Mouse (Mus musculus) myocyte (in vitro differentiated cells): Measurements from ENCODE around the gene Gm20388. TPM values are rescaled to one million over a fixed set of nuclear protein-coding genes. Genes with fewer than 3 reads are reported as not detected.
"Not testable (repeated sequence)": the region's sequence is repeated elsewhere in the genome, so short reads cannot be mapped to it uniquely, and the experiment has no call there.

Experiments
- H3K27me3 ChIP-seq: one replicate; pipeline ENCODE4 v1.6.1; 2011; ENCODE audit not compliant: control insufficient read depth, insufficient read depth, insufficient read length
- H3K36me3 ChIP-seq: one replicate; pipeline ENCODE4 v1.6.1; 2011; ENCODE audit not compliant: control insufficient read depth, insufficient read depth
- H3K4me2 ChIP-seq: one replicate; pipeline ENCODE4 v1.6.1; 2011; ENCODE audit warnings: low read depth, control low read depth
- H3K4me3 ChIP-seq: one replicate; pipeline ENCODE4 v1.5.1; 2011; ENCODE audit warnings: mild to moderate bottlenecking, control low read depth, moderate library complexity
- H3K79me2 ChIP-seq: one replicate; pipeline ENCODE4 v1.6.1; 2011; ENCODE audit not compliant: control insufficient read depth, insufficient read depth
- H3ac ChIP-seq: one replicate; pipeline ENCODE4 v1.6.1; 2011; ENCODE audit not compliant: control insufficient read depth, insufficient read length
- CEBPB ChIP-seq: IDR thresholded peaks from 2 replicates; pipeline ENCODE4 v1.6.1; 2011; ENCODE audit warnings: mild to moderate bottlenecking, moderate library complexity; ENCODE audit not compliant: poor library complexity, insufficient read depth, severe bottlenecking
- E2F4 ChIP-seq: IDR thresholded peaks from one replicate; pipeline ENCODE4 v1.6.1; 2011; ENCODE audit warnings: mild to moderate bottlenecking, control low read depth, moderate library complexity; ENCODE audit not compliant: insufficient read depth
- MAX ChIP-seq: IDR thresholded peaks from one replicate; pipeline ENCODE4 v1.6.1; 2011; ENCODE audit warnings: low read depth, mild to moderate bottlenecking, control low read depth
- MYOD1 ChIP-seq, 3 experiments: IDR thresholded peaks; one replicate each; pipeline ENCODE4 v1.6.1; 2011; ENCODE audit warnings: control low read depth in 2 of 3, low read depth in 2 of 3, mild to moderate bottlenecking in 2 of 3, moderate library complexity in 1 of 3; ENCODE audit not compliant: insufficient read length in 2 of 3, control insufficient read depth in 1 of 3
- MYOG ChIP-seq, 3 experiments: IDR thresholded peaks; one replicate each; pipeline ENCODE4 v1.6.1; 2011; ENCODE audit warnings: control low read depth in 2 of 3, low read depth in 2 of 3, mild to moderate bottlenecking in 2 of 3; ENCODE audit not compliant: insufficient read length in 2 of 3, control insufficient read depth in 1 of 3, insufficient read depth in 1 of 3
- POLR2A ChIP-seq: IDR thresholded peaks from one replicate; pipeline ENCODE4 v1.6.1; 2011; ENCODE audit warnings: low read depth, mild to moderate bottlenecking, control low read depth, moderate library complexity; ENCODE audit not compliant: insufficient read length
- POLR2AphosphoS2 ChIP-seq: IDR thresholded peaks from one replicate; pipeline ENCODE4 v1.6.1; 2011; ENCODE audit warnings: low read depth, control low read depth; ENCODE audit not compliant: insufficient read length
- REST ChIP-seq: IDR thresholded peaks from one replicate; pipeline ENCODE4 v1.6.1; 2011; ENCODE audit warnings: mild to moderate bottlenecking, control low read depth, moderate library complexity; ENCODE audit not compliant: insufficient read depth, insufficient read length
- SRF ChIP-seq: IDR thresholded peaks from one replicate; pipeline ENCODE4 v1.6.1; 2011; ENCODE audit warnings: low read depth; ENCODE audit not compliant: control insufficient read depth, insufficient read length
- TCF12 ChIP-seq: IDR thresholded peaks from one replicate; pipeline ENCODE4 v1.6.1; 2011; ENCODE audit warnings: mild to moderate bottlenecking, control low read depth; ENCODE audit not compliant: poor library complexity, insufficient read depth, severe bottlenecking
- TCF3 ChIP-seq: IDR thresholded peaks from one replicate; pipeline ENCODE4 v1.6.1; 2011; ENCODE audit warnings: low read depth, control low read depth; ENCODE audit not compliant: insufficient read length
- USF1 ChIP-seq: IDR thresholded peaks from one replicate; pipeline ENCODE4 v1.6.1; 2011; ENCODE audit warnings: low read depth, mild to moderate bottlenecking, control low read depth, moderate library complexity
- polyA plus RNA-seq: library from polyadenylated mRNA; unstranded; fragments of >200 nt; fragmentation: generic; extraction: Trizol; gene quantifications from one replicate; pipeline ENCODE4 v1.2.1, GENCODE M21; 2012; ENCODE audit warnings: missing spikeins

Gene Gm20388
- polyA plus RNA-seq, 1 experiment = 15.3 TPM

DNA sequence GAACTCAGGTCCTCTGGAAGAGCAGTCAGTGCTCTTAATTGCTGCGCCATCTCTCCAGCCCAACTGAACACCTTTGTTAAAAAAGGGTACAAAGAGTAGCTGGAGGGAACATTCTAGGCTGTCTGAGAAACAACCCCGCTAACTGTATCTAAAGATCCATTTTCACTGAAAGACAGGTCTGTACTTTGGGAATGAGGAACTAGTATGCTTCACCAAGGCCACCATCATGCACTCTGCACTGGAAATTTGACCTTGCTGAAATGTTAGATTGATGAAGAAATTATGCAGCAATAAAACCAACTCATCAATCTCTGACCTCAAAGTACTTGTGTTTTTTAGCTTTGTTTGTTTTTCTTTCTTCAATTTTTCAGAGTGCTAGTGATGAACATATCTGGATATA lies 3113.6 kb downstream of the Gm20388 start:
- Histone ChIP-seq H3K27me3 (no peaks in the 10 kb centered on the region), H3K4me3 (no peak overlapping the region), H3ac (no peak overlapping the region), H3K4me2 (no peak overlapping the region), H3K79me2 (peaks cover 100% of the 10 kb centered on the region), H3K36me3 (no peaks in the 10 kb centered on the region)
- TF ChIP-seq REST = no peak
- no peak for TF ChIP-seq E2F4
- TF ChIP-seq POLR2A = no peak
- no peak for TF ChIP-seq POLR2AphosphoS2
- TF ChIP-seq SRF = no peak
- no peak for TF ChIP-seq TCF12
- no peak for TF ChIP-seq MYOG (IDR thresholded peaks at IDR 0.05; ENCODE audit: control insufficient read depth in 1 of 3, insufficient read depth in 1 of 3, insufficient read length in 2 of 3, low read depth in 2 of 3)
- TF ChIP-seq TCF3 = no peak
- TF ChIP-seq CEBPB = no peak
- TF ChIP-seq USF1 = no peak
- TF ChIP-seq MAX = no peak
- TF ChIP-seq MYOD1 (IDR thresholded peaks at IDR 0.05; ENCODE audit: control insufficient read depth in 1 of 3, insufficient read length in 2 of 3, low read depth in 2 of 3) = no peak

DNA sequence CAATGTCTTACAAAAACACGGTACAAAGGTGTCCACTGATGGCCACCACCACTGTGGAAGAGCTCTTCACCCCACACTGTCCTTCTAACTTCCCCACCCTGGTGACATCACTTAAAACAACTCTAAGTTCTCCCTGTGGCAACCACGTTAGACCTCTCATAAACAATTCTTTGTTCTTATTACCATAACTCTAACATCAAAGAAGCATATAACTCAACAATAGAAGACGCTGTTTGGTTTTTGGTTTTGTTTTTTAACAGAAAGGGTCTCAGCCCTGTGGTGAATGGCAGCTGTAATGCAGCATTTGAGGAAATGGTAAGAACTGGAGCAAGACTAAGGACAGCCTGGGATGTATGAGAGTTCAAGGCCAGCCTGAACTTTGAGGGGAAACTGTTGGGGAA lies 3115.3 kb downstream of the Gm20388 start:
- peaks cover 99% of the 10 kb centered on the region for H3K79me2 ChIP-seq
- no peaks in the 10 kb centered on the region for H3K27me3 ChIP-seq
- no peak overlapping the region for H3K4me3 ChIP-seq
- H3K36me3 ChIP-seq = no peaks in the 10 kb centered on the region
- H3ac ChIP-seq = no peak overlapping the region
- TF ChIP-seq MAX (no peak), USF1 (no peak), TCF3 (no peak), TCF12 (no peak), E2F4 (no peak), REST (no peak), SRF (no peak), POLR2AphosphoS2 (no peak), MYOG (IDR thresholded peaks at IDR 0.05; ENCODE audit: control insufficient read depth in 1 of 3, insufficient read depth in 1 of 3, insufficient read length in 2 of 3, low read depth in 2 of 3) (no peak), CEBPB (no peak), POLR2A (no peak), MYOD1 (IDR thresholded peaks at IDR 0.05; ENCODE audit: control insufficient read depth in 1 of 3, insufficient read length in 2 of 3, low read depth in 2 of 3) (no peak)
- H3K4me2 ChIP-seq = no peak overlapping the region

DNA sequence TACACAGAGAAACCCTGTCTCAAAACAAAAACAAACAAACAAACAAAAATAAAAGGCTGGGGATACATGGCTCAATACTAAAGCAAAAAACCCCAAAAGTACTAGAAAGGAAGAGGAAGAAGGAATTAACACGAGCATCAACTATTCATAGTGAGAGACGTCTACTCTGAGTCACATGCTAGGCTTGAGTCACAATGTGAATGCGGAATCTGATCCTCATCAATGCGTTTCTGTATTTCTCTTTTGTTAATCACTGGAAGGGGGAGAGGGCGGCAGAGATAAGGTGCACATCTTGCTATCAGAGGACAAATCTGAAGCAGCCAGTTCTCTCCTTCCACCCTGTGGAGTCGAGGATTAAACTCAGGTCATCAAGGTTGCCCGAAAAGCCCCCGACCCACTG lies 3117.1 kb downstream of the Gm20388 start:
- TF ChIP-seq USF1 (no peak), TCF3 (no peak), MYOG (IDR thresholded peaks at IDR 0.05; ENCODE audit: control insufficient read depth in 1 of 3, insufficient read depth in 1 of 3, insufficient read length in 2 of 3, low read depth in 2 of 3) (no peak), POLR2A (no peak), TCF12 (no peak), E2F4 (no peak), POLR2AphosphoS2 (no peak), MAX (no peak), REST (no peak), CEBPB (no peak), SRF (no peak), MYOD1 (IDR thresholded peaks at IDR 0.05; ENCODE audit: control insufficient read depth in 1 of 3, insufficient read length in 2 of 3, low read depth in 2 of 3) (no peak)

DNA sequence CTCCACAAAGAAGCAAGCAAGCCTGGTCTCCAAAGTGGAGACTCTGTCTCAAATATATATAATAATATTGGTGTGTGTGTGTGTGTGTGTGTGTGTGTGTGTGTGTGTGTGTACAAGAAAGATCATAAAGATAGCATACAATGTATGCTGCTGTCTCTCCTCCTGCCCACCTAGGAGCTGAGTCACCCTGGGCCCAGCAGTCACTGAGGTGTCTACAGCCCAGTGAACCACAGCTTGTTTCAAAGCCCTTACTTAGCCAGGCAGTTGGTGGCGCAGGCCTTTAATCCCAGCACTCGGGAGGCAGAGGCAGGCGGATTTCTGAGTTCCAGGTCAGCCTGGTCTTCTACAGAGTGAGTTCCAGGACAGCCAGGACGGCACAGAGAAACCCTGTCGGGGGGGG lies 3119.4 kb downstream of the Gm20388 start:
- H3K4me3 ChIP-seq, H3K36me3 ChIP-seq, H3K4me2 ChIP-seq, H3ac ChIP-seq, H3K27me3 ChIP-seq: not testable (repeated sequence)
- peaks cover 99% of the 10 kb centered on the region for H3K79me2 ChIP-seq

More for the DNA sequence above, 3117.1 kb downstream of the Gm20388 start:
- no peaks in the 10 kb centered on the region for H3K27me3 ChIP-seq
- peaks cover 99% of the 10 kb centered on the region for H3K79me2 ChIP-seq
- no peak overlapping the region for H3K4me2 ChIP-seq
- H3ac ChIP-seq = no peak overlapping the region
- H3K4me3 ChIP-seq = no peak overlapping the region
- H3K36me3 ChIP-seq = no peaks in the 10 kb centered on the region

DNA sequence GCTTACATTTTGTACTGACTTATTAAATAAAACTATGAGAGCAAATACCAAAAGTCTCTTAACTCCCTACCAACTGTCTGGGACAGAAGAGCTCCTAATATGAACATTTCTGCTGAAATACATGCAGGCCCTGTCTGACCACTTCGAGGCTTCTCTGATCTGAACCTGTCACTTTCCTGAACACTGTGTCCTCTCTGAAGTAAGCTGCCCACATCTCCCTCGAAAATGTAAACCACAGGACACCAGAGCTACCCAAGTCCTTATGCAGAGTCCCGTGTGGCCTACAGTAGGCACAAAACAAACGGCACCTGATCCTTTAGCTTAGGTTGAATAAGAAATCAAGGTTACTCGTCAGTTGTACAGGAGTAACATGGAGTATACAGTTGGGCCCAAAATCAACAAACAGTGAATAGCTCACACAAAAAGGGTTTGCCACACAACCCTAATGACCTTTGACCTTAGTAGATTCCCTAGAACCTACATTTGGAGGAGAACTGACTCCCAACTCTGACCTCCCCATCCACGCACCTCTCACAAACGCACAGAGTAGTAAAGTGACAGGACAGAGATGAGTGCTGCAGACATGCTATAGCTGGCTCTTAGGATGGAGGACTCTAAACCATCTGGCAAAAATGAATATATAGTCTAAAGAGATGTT lies 3120.8 kb downstream of the Gm20388 start:
- Histone ChIP-seq H3ac (no peak overlapping the region), H3K4me3 (no peak overlapping the region), H3K79me2 (peaks cover 99% of the 10 kb centered on the region), H3K4me2 (no peak overlapping the region), H3K36me3 (no peaks in the 10 kb centered on the region), H3K27me3 (no peaks in the 10 kb centered on the region)
- no peak for TF ChIP-seq CEBPB
- TF ChIP-seq E2F4 = no peak
- TF ChIP-seq MYOG (IDR thresholded peaks at IDR 0.05; ENCODE audit: control insufficient read depth in 1 of 3, insufficient read depth in 1 of 3, insufficient read length in 2 of 3, low read depth in 2 of 3) = no peak
- no peak for TF ChIP-seq TCF3
- no peak for TF ChIP-seq MYOD1 (IDR thresholded peaks at IDR 0.05; ENCODE audit: control insufficient read depth in 1 of 3, insufficient read length in 2 of 3, low read depth in 2 of 3)
- TF ChIP-seq USF1 = no peak
